Mouse (Mus musculus): ENCODE measurements at regions not wholly inside any gene's neighbourhood (a gene's known extent, or its start where the extent isn't known, plus 50 kb on each side); places are given as distances from the start of the nearest gene placed in this dataset.

DNA sequence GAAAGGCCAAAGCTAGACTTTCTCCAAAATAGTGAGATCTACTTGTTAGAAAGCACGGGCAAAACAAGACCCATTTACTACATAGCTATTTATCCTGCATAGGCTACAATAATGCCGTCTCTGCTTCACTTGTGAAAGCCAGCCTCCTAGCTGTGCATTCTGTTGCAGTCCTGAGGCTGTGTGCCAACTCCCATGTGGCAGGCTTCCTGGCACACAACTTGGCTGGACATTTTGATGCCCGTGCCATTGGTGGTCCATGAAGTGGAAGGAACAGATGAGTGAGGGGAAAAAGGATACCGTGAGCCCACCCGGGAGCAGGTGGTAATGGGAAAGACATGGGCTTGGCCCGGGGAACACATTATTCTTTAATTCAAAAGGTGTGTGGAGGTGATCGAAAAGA lies 120.4 kb downstream of the Csl start:
- no peak for TF ChIP-seq CTCF (IDR thresholded peaks at IDR 0.05; ENCODE audit: control insufficient read depth, insufficient read depth, insufficient read length)
- no peak for TF ChIP-seq CEBPB (IDR thresholded peaks at IDR 0.05; ENCODE audit: low read depth)
